Mouse (Mus musculus) G1E (cell line): ENCODE results near the gene Dysf. TPM values are rescaled to one million over a fixed set of nuclear protein-coding genes. Genes with fewer than 3 reads are reported as not detected.

Experiments
- ATAC-seq: 2 replicates; pipeline ENCODE4 v1.8.0; 2016; ENCODE audit warnings: mild to moderate bottlenecking; ENCODE audit not compliant: insufficient number of reproducible peaks, poor library complexity, low FRiP score, severe bottlenecking; ENCODE audit errors: extremely low read depth
- DNase-seq: peaks from one replicate; pipeline ENCODE4 v3.0.0; 2012; ENCODE audit warnings: low spot score
- H3K27me3 ChIP-seq: 2 replicates; pipeline ENCODE4 v1.6.1; 2012; ENCODE audit warnings: mild to moderate bottlenecking, low read length, inconsistent platforms; ENCODE audit not compliant: insufficient read depth
- H3K36me3 ChIP-seq: replicated peaks from 2 replicates; pipeline ENCODE3; 2012; ENCODE audit warnings: mild to moderate bottlenecking, inconsistent platforms
- H3K4me1 ChIP-seq: 2 replicates; pipeline ENCODE4 v1.6.1; 2012; ENCODE audit warnings: low read depth, low read length, inconsistent platforms, mixed read lengths; ENCODE audit not compliant: insufficient read depth
- H3K4me3 ChIP-seq: 2 replicates; pipeline ENCODE4 v1.5.1; 2012; ENCODE audit warnings: low read depth, mild to moderate bottlenecking, inconsistent platforms, low read length, moderate library complexity, mixed read lengths
- H3K9me3 ChIP-seq: replicated peaks from 2 replicates; pipeline ENCODE4 v1.6.1; 2012; ENCODE audit warnings: inconsistent platforms
- CTCF ChIP-seq: IDR thresholded peaks from 2 replicates; pipeline ENCODE4 v1.5.1; 2012; ENCODE audit warnings: low read depth, low read length, inconsistent platforms, mixed read lengths
- GATA1 ChIP-seq: IDR thresholded peaks from 2 replicates; pipeline ENCODE4 v1.6.1; 2012; ENCODE audit warnings: borderline replicate concordance, low read length, inconsistent platforms, mixed read lengths
- GATA2 ChIP-seq: IDR thresholded peaks from 2 replicates; pipeline ENCODE4 v1.6.1; 2012; ENCODE audit warnings: low read depth, low read length, inconsistent platforms, borderline replicate concordance
- POLR2AphosphoS5 ChIP-seq: IDR thresholded peaks from 2 replicates; pipeline ENCODE4 v1.6.1; 2012; ENCODE audit warnings: low read depth, low read length, inconsistent platforms; ENCODE audit not compliant: insufficient replicate concordance
- TAL1 ChIP-seq: conservative IDR thresholded peaks from 2 replicates; pipeline ENCODE4 v1.6.1; 2012; ENCODE audit warnings: low read depth, low read length, inconsistent platforms, mixed read lengths
- polyA plus RNA-seq: library from polyadenylated mRNA; stranded (reverse); fragments of >175 nt; gene quantifications from 2 replicates; pipeline ENCODE4 v1.2.3, GENCODE M21; 2012
- total RNA-seq, 2 experiments: library from RNA; stranded (forward) in 1 of 2; stranded (reverse) in 1 of 2; fragments of 200-1000 nt in 1 of 2; fragments of >200 nt in 1 of 2; fragmentation: Nextera tagmentation in 1 of 2; gene quantifications; 2 replicates each; pipeline ENCODE4 v1.2.3; 2014 to 2017

The Dysf gene
- total and polyA plus RNA-seq, 3 experiments: 0.11 TPM; not detected in 2

DNA sequence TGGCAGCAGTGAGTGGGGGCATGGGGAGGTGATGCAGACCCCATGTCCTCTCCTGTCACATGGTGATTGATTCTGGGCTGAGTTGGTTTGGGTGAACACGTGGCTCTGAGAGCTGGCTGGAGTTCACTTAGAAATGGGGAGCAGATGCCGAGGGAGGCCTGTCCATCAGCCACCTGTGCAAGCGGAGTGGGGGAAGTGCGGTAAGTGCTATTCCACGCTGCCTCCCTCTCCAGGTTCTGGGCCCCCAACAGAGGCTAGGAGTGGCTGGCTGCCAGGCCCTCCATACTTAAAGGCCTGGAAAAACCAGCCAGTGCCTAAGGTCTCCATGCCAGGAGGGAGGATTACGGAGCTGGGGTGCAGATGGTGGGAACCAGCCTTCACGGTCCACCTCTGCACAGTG lies 222.7 kb downstream of the Dysf start:
- Histone ChIP-seq H3K4me3 (no peak overlapping the region), H3K9me3 (no peaks in the 10 kb centered on the region), H3K36me3 (no peaks in the 10 kb centered on the region), H3K27me3 (peaks cover 15% of the 10 kb centered on the region; the same call in 1 of the 2 replicates), H3K4me1 (no peaks in the 10 kb centered on the region)
- no peak for TF ChIP-seq GATA1
- TF ChIP-seq GATA2: no peak
- no peak for TF ChIP-seq POLR2AphosphoS5
- TF ChIP-seq CTCF: no peak
- no peak for TF ChIP-seq TAL1
- DNase-seq (no peak), ATAC-seq (no peak)

DNA sequence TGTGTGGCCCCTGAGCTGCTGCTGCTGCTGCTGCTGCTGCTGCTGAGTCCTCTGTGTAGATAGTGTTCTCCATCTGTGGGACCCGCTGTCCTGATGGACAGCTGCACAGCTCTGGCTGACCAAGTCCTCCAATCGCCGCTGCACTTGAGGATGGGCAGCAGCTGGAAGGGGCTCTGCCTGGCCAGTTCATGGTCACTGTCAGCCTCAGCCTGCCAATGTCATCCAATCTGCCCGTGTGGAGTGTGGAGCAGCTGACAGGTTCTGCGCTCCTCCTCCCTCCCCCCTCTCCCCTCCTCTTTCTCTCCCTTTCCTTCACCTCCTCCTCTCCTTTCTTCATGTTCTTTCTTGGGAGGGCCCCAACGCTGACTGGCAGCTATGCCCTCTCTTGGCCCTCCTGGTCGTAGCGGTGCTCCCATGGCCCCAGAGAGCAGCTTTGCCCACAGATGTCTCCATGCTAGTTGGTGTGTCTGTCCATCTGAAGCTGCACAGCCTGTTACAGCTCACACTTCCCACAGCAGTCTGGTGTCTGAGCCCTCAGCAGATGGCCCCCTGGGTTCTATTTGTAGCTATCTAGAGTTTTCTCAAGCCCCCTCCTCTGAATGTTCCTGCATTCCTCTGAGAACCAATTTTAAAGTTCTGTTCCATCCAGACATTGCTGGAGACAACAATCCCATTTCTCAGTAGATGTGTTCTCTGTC lies 223.8 kb downstream of the Dysf start:
- Histone ChIP-seq H3K36me3 (no peaks in the 10 kb centered on the region), H3K4me1 (no peaks in the 10 kb centered on the region), H3K27me3 (peaks cover 15% of the 10 kb centered on the region; the same call in 1 of the 2 replicates), H3K4me3 (no peak overlapping the region), H3K9me3 (no peaks in the 10 kb centered on the region)
- TF ChIP-seq GATA1 (no peak), POLR2AphosphoS5 (no peak), CTCF (no peak), TAL1 (no peak), GATA2 (no peak)
- DNase-seq (no peak), ATAC-seq (no peak)

DNA sequence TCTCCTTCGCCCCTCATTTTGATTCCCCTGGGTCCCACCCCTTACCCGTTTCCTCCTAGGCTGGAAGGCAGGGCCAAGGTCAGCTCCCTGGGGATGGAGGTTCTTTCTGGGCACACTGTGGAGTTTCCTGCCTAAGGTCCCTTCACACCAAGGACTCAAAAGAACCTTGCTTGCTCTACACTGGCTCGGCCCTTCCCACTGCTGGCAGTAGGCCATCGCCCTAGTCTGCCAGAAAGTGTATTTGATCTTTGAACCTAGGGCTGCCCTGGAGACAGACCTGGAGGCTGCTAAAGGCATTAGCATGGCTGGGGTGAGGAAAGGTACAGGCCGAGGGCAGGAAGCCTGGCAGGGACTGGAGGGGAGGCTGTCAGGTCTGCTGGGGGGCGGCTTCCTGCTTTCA lies 225.4 kb downstream of the Dysf start:
- DNase-seq (no peak), ATAC-seq (no peak)
- peaks cover 10% of the 10 kb centered on the region; the same call in 1 of the 2 replicates for H3K27me3 ChIP-seq
- no peaks in the 10 kb centered on the region for H3K36me3 ChIP-seq
- TF ChIP-seq CTCF (no peak), GATA2 (no peak), POLR2AphosphoS5 (no peak), GATA1 (no peak), TAL1 (no peak)
- H3K9me3 ChIP-seq: no peaks in the 10 kb centered on the region
- H3K4me1 ChIP-seq: no peaks in the 10 kb centered on the region
- no peak overlapping the region for H3K4me3 ChIP-seq

- TF ChIP-seq POLR2AphosphoS5: no peak
- TF ChIP-seq TAL1: no peak
- no peak for TF ChIP-seq GATA2
- TF ChIP-seq CTCF: no peak
- no peak for TF ChIP-seq GATA1
- ATAC-seq: no peak
- Histone ChIP-seq H3K4me1 (no peaks in the 10 kb centered on the region), H3K9me3 (no peaks in the 10 kb centered on the region), H3K36me3 (no peaks in the 10 kb centered on the region), H3K27me3 (peaks cover 6% of the 10 kb centered on the region; the same call in 1 of the 2 replicates), H3K4me3 (no peak overlapping the region)
- no peak for DNase-seq
Measured at GRCm38 (mm10) chr6:84235365-84235764, 227.0 kb downstream of the Dysf start.

- no peaks in the 10 kb centered on the region for H3K27me3 ChIP-seq
- TF ChIP-seq POLR2AphosphoS5 (no peak), GATA2 (no peak), CTCF (no peak), TAL1 (no peak), GATA1 (no peak)
Measured at GRCm38 (mm10) chr6:84243385-84243784, 235.0 kb downstream of the Dysf start.

DNA sequence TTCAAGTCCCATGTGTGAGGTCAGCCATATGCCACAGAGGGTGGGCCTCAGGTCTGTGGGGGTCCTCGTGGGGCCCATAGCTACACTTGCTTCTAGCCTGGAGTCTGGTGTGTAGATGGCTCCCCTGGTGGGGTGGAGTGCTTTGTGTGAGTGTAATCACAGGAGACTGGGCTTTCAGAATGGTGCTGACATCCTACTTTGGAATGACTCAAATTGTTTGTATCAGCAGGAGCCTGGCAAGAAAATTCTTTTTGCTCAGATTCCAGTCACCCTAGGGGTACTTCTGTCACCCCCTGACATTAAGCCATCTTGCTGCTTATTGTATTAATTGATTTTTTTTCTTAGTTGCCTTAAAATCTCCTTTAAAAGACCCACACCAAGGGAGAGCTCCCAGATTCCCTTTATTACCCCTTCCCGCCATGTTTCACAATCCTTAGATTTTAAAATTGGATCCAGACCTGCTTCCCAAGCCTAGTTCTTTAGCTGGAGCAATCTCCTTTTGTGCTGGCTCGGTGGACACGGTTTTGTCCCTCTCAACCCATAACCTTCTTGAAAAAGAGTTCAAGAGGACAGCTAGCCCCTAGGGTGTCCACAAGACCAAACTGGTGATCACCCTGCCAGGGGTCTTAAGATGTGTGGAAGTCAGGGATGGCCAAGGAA lies 237.8 kb downstream of the Dysf start:
- no peak for TF ChIP-seq CTCF
- TF ChIP-seq POLR2AphosphoS5: no peak
- TF ChIP-seq GATA1: no peak
- no peak for TF ChIP-seq TAL1
- TF ChIP-seq GATA2: no peak
- Histone ChIP-seq H3K27me3 (no peaks in the 10 kb centered on the region), H3K36me3 (no peaks in the 10 kb centered on the region), H3K9me3 (no peaks in the 10 kb centered on the region), H3K4me1 (no peaks in the 10 kb centered on the region), H3K4me3 (no peak overlapping the region)
- DNase-seq (no peak), ATAC-seq (no peak)

More at GRCm38 (mm10) chr6:84243385-84243784, 235.0 kb downstream of the Dysf start:
- Histone ChIP-seq H3K36me3 (no peaks in the 10 kb centered on the region), H3K9me3 (no peaks in the 10 kb centered on the region), H3K4me3 (no peak overlapping the region), H3K4me1 (no peaks in the 10 kb centered on the region)
- DNase-seq: no peak
- ATAC-seq: no peak
